8 mouse cellular contexts compared by ENCODE assay signal in the genomic region with DNA sequence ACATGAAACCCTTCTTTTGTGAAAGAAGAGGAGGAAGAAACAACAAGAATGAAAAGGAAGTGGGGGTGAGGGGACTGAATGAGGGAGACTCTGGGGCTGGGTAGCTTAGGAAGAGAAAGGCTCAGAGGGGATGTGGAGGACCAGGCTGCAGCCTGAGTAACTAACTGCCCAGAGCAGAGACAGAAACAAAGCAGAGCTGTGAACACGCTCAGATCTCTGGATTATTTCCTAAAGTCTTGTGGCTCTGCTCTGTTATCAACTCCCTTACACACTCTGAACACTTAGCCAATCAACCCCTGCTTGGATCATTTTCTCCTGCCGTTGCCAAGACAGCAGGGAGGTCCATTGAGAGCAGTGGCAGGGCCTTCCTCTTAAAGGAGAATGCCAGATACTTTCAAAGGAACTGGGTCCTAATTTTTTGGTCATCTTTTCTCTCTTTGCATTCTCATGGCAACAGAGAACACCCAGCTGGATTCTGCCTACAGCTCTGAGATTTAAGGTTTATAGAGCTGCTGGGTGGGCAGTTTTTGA. TPM values are rescaled to one million over a fixed set of nuclear protein-coding genes. Genes with fewer than 3 reads are reported as not detected.
DNase-seq lines count a peak whose midpoint lies in the region; ATAC-seq and TF ChIP-seq lines count a peak whose summit lies in the region.

No protein-coding gene starts in this region.

- H3K9ac ChIP-seq in MEL (ENCODE audit: control insufficient read depth, low read depth, low read length, poor library complexity, severe bottlenecking), result no peak overlapping the region
- H3K9ac ChIP-seq in forebrain, embryonic 13.5 days, result no peak overlapping the region
- H3K9ac ChIP-seq in hindbrain, embryonic 15.5 days, result no peak overlapping the region

- DNase-seq in gastrocnemius, adult 2 months, result peak; percentile 50
- no peak for DNase-seq in gastrocnemius, adult 8-10 months (ENCODE audit: low spot score in 2 of 2)
- peak; percentile 78 for DNase-seq in MEL (ENCODE audit: low read depth, low spot score)
- DNase-seq in Muller cell, postnatal 12 days (ENCODE audit: inconsistent ontology term), result no peak
- no peak for DNase-seq in yolk sac, embryonic 10.5 days (ENCODE audit: low spot score)

- TF ChIP-seq EP300 in MEL (IDR thresholded peaks at IDR 0.05; ENCODE audit: low read depth in 1 of 2, low read length in 2 of 2), result no peak; a peak in 1 of 4 replicates

- intact Hi-C loops in gastrocnemius, adult 2 months (cut with DNase I), result no loop called here

- H3K9me3 ChIP-seq in MEL (replicated peaks; ENCODE audit: insufficient read depth, low read length), result no peaks in the 10 kb centered on the region
- H3K9me3 ChIP-seq in forebrain, embryonic 13.5 days (replicated peaks), result no peaks in the 10 kb centered on the region
- no peaks in the 10 kb centered on the region for H3K9me3 ChIP-seq in hindbrain, embryonic 15.5 days

- TF ChIP-seq CTCF in gastrocnemius, adult 2 months (IDR thresholded peaks at IDR 0.05), result no peak
- TF ChIP-seq CTCF in MEL (IDR thresholded peaks at IDR 0.05 in 2 of 3, conservative IDR thresholded peaks at IDR 0.05 in 1 of 3; ENCODE audit: control insufficient read depth in 1 of 3, insufficient read depth in 1 of 3, low read depth in 2 of 3, low read length in 3 of 3, poor library complexity in 1 of 3, severe bottlenecking in 1 of 3), result no peak
- no peak for TF ChIP-seq CTCF in olfactory bulb, adult 2 months (IDR thresholded peaks at IDR 0.05; ENCODE audit: insufficient read depth, low read depth, low read length)

- H3K27me3 ChIP-seq in MEL (ENCODE audit: control insufficient read depth in 1 of 2, insufficient read depth in 2 of 2, low read length in 2 of 2), result no peaks in the 10 kb centered on the region
- 0 out of 2 replicates have a peak, but pooled peaks cover 3% of the 10 kb centered on the region for H3K27me3 ChIP-seq in forebrain, embryonic 13.5 days
- no peaks in the 10 kb centered on the region for H3K27me3 ChIP-seq in hindbrain, embryonic 15.5 days

- WGBS in forebrain, embryonic 13.5 days, result 0% methylated on average over 2 of the region's 2 CpGs
- WGBS in hindbrain, embryonic 15.5 days, result 3% methylated on average over 2 of the region's 2 CpGs
- 16% methylated on average over 2 of the region's 2 CpGs for WGBS in olfactory bulb, adult 2 months

- no peak for TF ChIP-seq RAD21 in MEL (IDR thresholded peaks at IDR 0.05; ENCODE audit: low read depth, low read length)

- H3K36me3 ChIP-seq in MEL (ENCODE audit: control insufficient read depth in 1 of 2, insufficient read depth in 2 of 2, low read length in 2 of 2), result peaks cover 0 to 9% of the 10 kb centered on the region in 2 experiments; a peak in 2 of 4 replicates
- H3K36me3 ChIP-seq in forebrain, embryonic 13.5 days (ENCODE audit: poor library complexity, severe bottlenecking), result no peaks in the 10 kb centered on the region
- H3K36me3 ChIP-seq in hindbrain, embryonic 15.5 days, result no peaks in the 10 kb centered on the region

- H3K79me2 ChIP-seq in MEL (ENCODE audit: control insufficient read depth, insufficient read depth, low read length, poor library complexity), result no peaks in the 10 kb centered on the region

- no peak overlapping the region for H3K4me3 ChIP-seq in gastrocnemius, adult 2 months
- H3K4me3 ChIP-seq in MEL (ENCODE audit: control insufficient read depth in 1 of 2, insufficient read depth in 1 of 2, low read depth in 2 of 2, low read length in 2 of 2), result no peak overlapping the region
- no peak overlapping the region for H3K4me3 ChIP-seq in forebrain, embryonic 13.5 days
- H3K4me3 ChIP-seq in hindbrain, embryonic 15.5 days, result no peak overlapping the region
- no peak overlapping the region for H3K4me3 ChIP-seq in olfactory bulb, adult 2 months (ENCODE audit: insufficient read depth, low read depth, low read length)

- peaks cover 0 to 5% of the 10 kb centered on the region in 2 experiments; a peak in 1 of 4 replicates for H3K4me1 ChIP-seq in MEL (ENCODE audit: control insufficient read depth in 1 of 2, insufficient read depth in 2 of 2, low read length in 2 of 2)
- H3K4me1 ChIP-seq in forebrain, embryonic 13.5 days, result peaks cover 45% of the 10 kb centered on the region
- H3K4me1 ChIP-seq in hindbrain, embryonic 15.5 days (replicated peaks), result peaks cover 25% of the 10 kb centered on the region
- no peaks in the 10 kb centered on the region for H3K4me1 ChIP-seq in olfactory bulb, adult 2 months (ENCODE audit: control insufficient read depth, insufficient read depth, low read length)

- peak overlapping the region; percentile 9; the same call in 1 of the 2 replicates for H3K4me2 ChIP-seq in forebrain, embryonic 13.5 days
- 0 out of 2 replicates have a peak overlapping the region, but pooled peaks have one; percentile 2 for H3K4me2 ChIP-seq in hindbrain, embryonic 15.5 days

- peak overlapping the region; percentile 63 for H3K27ac ChIP-seq in gastrocnemius, adult 2 months
- no peak overlapping the region for H3K27ac ChIP-seq in MEL (ENCODE audit: control insufficient read depth, low read depth, low read length)
- H3K27ac ChIP-seq in forebrain, embryonic 13.5 days, result peak overlapping the region; percentile 65
- peak overlapping the region; percentile 71 for H3K27ac ChIP-seq in hindbrain, embryonic 15.5 days (replicated peaks)
- H3K27ac ChIP-seq in olfactory bulb, adult 2 months (ENCODE audit: insufficient read depth, low read depth, low read length), result peak overlapping the region; percentile 13; the same call in 1 of the 2 replicates

- TF ChIP-seq POLR2A in MEL (IDR thresholded peaks at IDR 0.05; ENCODE audit: control insufficient read depth in 1 of 2, insufficient read depth in 1 of 2, low read depth in 1 of 2, low read length in 2 of 2, poor library complexity in 1 of 2), result no peak
- TF ChIP-seq POLR2A in olfactory bulb, adult 2 months (IDR thresholded peaks at IDR 0.05; ENCODE audit: insufficient read depth, low read depth, low read length), result no peak

- ATAC-seq in forebrain, embryonic 13.5 days, result peak; percentile 85
- ATAC-seq in hindbrain, embryonic 15.5 days (ENCODE audit: low FRiP score, low read depth), result peak; percentile 77

TF ChIP-seq in MEL, 35 proteins besides CTCF, POLR2A, EP300 and RAD21:
- no peak for TF ChIP-seq RCOR1 (IDR thresholded peaks at IDR 0.05; ENCODE audit: low read depth, low read length)
- TF ChIP-seq NRF1 (IDR thresholded peaks at IDR 0.05; ENCODE audit: insufficient read depth, low read depth, low read length, poor library complexity, severe bottlenecking), result no peak
- 0 out of 2 replicates have a peak, but pooled peaks have one; percentile 19 for TF ChIP-seq MAX (IDR thresholded peaks at IDR 0.05; ENCODE audit: low read length)
- no peak for TF ChIP-seq MYB (IDR thresholded peaks at IDR 0.05; ENCODE audit: low read depth, low read length)
- peak; percentile 31; the same call in 1 of the 2 replicates for TF ChIP-seq GATA1 (IDR thresholded peaks at IDR 0.05; ENCODE audit: low read depth, low read length)
- TF ChIP-seq UBTF (IDR thresholded peaks at IDR 0.05; ENCODE audit: borderline replicate concordance, insufficient read depth, low read depth, low read length), result no peak
- TF ChIP-seq SIN3A (IDR thresholded peaks at IDR 0.05; ENCODE audit: low read length), result no peak; the same call in 1 of the 2 replicates

RNA-seq across cellular contexts. Expression of a gene that starts 5.5 kb away (rescaled TPM):
- total RNA-seq in gastrocnemius, adult 2 months (2021), result 10 to 100 TPM in 1 of 2 experiments, 1 to 10 TPM in 1; 5.1 to 21.3 TPM
- 10 to 100 TPM in 3 of 4 experiments, 1 to 10 TPM in 1; 7.9 to 28.0 (median 20.0) TPM for total RNA-seq in gastrocnemius, adult 8-10 months (2022)
- 7.4 and 8.7 TPM in 2 replicates for total RNA-seq in MEL (2012; rRNA removed)
- polyA plus RNA-seq in MEL (2012; ENCODE audit: insufficient read depth in 1 of 2, insufficient read length in 2 of 2, low read depth in 1 of 2, low replicate concordance in 2 of 2, missing spikeins in 1 of 2), result 10 to 100 TPM in 1 of 2 experiments, not detected in 1; 11.1 TPM
- 29.7 and 29.9 TPM in 2 replicates for polyA plus RNA-seq in forebrain, embryonic 13.5 days (2015; fragmentation: Nextera tagmentation; extraction: Ambion mirVana)
- 38.0 and 42.0 TPM in 2 replicates for polyA plus RNA-seq in hindbrain, embryonic 15.5 days (2015; fragmentation: Nextera tagmentation; extraction: Ambion mirVana)
- polyA plus RNA-seq in olfactory bulb, adult 2 months (2012; ENCODE audit: insufficient read depth, insufficient read length, low replicate concordance, missing spikeins), result not detected in 2 replicates

RNA-seq across cellular contexts. Expression of a gene that starts 48.7 kb away (rescaled TPM):
- total RNA-seq in gastrocnemius, adult 2 months (2021), result 1 to 10 TPM; 4.0 to 4.4 TPM
- 1 to 10 TPM; 3.3 to 4.1 (median 3.9) TPM for total RNA-seq in gastrocnemius, adult 8-10 months (2022)
- 25.4 and 34.1 TPM in 2 replicates for total RNA-seq in MEL (2012; rRNA removed)
- polyA plus RNA-seq in MEL (2012; ENCODE audit: insufficient read depth in 1 of 2, insufficient read length in 2 of 2, low read depth in 1 of 2, low replicate concordance in 2 of 2, missing spikeins in 1 of 2), result 10 to 100 TPM in 1 of 2 experiments, not detected in 1; 22.8 TPM
- 10.8 and 11.3 TPM in 2 replicates for polyA plus RNA-seq in forebrain, embryonic 13.5 days (2015; fragmentation: Nextera tagmentation; extraction: Ambion mirVana)
- polyA plus RNA-seq in hindbrain, embryonic 15.5 days (2015; fragmentation: Nextera tagmentation; extraction: Ambion mirVana), result 6.1 and 6.4 TPM in 2 replicates
- not detected in 2 replicates for polyA plus RNA-seq in olfactory bulb, adult 2 months (2012; ENCODE audit: insufficient read depth, insufficient read length, low replicate concordance, missing spikeins)

Comparison
In these comparisons a context has a peak if more than half of its experiments do, and no peak if none do; other contexts are left out.
1. DNase-seq: peak in gastrocnemius, adult 2 months (single experiment) and MEL (single experiment); none in gastrocnemius, adult 8-10 months (0 of 2), Muller cell, postnatal 12 days (single experiment) and yolk sac, embryonic 10.5 days (single experiment).